Mouse (Mus musculus) embryonic fibroblast, embryonic 13.5 days (primary cell): Measurements from ENCODE around the gene Mocs1.

Experiments
- CTCF ChIP-seq: IDR thresholded peaks from 2 replicates; pipeline ENCODE4 v1.5.1; 2011; ENCODE audit warnings: mild to moderate bottlenecking, control low read depth, low read length, moderate library complexity, borderline replicate concordance; ENCODE audit not compliant: insufficient read depth
- POLR2A ChIP-seq: IDR thresholded peaks from 2 replicates; pipeline ENCODE4 v1.6.1; 2011; ENCODE audit warnings: low read depth, mild to moderate bottlenecking, control low read depth, low read length, moderate library complexity

- no peak for TF ChIP-seq POLR2A
- no peak for TF ChIP-seq CTCF
These were observed 2.0 kb downstream of the Mocs1 start for GRCm38 (mm10) chr17:49430136-49430535.
